Mouse (Mus musculus) A20 (cell line): ENCODE results near the gene Lpin1.

Experiments used
- DNase-seq: peaks from one replicate; pipeline ENCODE4 v3.0.0-alpha.2; 2011; ENCODE audit warnings: low read depth, low spot score

The Lpin1 gene

DNA sequence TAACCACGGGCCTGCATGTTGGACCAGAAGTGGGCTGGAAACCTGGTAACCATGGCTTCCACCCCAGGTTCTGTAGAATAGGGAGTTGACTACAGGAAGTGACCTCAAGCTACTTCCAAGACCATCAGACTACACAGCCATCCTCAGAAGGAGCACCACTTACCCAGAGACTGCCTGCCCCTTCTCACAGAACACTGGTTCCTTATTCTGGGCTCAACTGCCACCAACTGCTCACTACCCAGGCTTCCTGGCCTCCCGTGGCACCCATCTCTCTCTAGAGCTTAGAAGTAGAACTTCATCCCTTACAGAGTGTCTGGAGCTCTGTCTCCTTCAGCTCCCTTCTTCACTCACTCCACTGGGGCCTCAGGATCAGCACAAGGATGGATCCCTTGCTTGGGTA, at the start of gene Lpin1:
Lpin1 (minus strand) TSS at position 31 of the 400 bp plus-strand sequence.
- no peak for DNase-seq

DNA sequence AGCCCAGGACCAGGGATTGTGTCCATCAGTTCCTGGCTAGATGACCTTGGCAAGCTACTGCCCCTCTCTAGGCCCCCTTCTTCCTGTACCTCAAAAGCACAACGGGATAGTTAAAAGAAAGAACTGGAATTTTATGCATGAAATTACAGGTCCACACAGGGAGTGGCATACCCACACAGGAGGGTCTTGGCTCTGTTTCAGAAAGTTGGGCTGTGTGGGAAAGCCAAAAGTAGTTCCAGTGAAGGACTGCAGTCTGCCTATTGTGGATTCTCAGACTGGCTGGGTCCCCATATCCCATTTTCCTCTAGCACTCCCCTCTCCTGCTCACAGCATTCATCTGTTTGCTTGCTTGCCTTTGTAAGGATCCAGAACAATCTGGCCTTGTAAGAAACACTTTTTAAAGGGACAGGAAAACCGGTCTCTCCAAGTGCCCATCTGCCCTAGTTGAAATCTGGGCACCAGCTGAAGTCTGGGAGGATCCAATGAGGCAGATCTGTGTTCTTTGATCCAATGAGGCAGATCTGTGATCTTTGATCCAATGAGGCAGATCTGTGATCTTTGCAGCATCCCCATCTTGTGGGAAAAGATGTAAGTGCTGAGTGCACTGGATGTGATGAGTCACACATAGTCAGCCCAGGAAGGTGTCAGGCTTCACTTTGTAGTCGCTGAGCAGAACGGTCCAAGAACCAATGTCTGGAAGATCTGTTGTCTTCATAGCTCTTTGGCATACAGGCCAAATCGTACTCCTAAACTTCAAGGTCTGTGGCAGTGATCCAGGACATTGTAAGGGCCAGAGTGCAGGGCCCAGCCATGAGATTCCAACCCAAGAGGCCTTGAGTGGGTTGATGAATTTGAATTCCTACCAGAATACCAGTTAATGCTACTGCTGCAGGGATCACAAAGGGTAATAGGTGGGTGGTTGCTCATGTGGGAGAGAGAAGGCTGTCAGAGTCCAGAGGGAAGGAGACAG, 46.4 kb upstream of the Lpin1 start:
- no peak for DNase-seq

DNA sequence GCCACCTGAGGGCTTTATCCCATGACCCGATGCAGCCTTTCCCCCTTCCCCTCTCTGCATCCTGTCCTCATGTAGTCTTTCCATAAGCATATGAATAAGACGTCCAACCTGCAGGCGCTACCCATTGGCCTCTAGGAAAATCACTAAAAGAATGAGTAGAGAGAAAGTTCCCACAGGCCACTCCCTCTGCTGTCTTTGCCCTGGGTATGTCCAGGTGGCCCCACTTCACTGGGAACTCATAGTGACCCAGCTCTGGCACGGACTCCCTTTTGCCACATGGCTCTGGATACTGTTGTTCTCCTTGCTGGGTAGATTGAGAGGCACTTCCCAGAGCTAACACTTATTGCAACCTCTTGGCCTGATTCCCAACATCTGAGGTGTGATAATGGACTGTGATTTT, 44.8 kb upstream of the Lpin1 start:
- DNase-seq: no peak

DNA sequence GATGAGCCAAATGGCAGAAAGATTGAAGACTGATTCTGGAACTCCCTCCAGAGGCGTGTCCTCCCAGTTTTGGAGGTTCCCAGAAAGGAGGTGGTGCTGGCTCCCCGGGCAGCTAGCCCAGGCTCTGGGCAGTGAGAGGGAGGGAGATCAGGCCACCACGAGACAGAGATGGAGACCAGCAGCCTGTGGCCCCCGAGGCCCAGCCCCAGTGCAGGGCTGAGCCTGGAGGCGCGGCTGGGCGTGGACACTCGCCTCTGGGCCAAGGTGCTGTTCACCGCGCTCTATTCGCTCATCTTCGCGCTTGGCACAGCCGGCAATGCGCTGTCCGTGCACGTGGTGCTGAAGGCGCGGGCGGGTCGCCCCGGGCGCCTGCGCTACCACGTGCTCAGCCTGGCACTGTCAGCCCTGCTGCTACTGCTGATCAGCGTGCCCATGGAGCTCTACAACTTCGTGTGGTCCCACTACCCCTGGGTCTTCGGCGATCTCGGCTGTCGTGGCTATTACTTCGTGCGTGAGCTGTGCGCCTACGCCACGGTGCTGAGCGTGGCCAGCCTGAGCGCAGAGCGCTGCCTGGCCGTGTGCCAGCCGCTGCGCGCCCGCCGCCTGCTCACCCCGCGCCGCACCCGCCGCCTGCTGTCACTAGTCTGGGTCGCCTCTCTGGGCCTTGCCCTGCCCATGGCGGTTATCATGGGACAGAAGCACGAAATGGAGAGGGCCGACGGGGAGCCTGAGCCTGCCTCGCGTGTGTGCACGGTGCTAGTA, 42.7 kb upstream of the Lpin1 start, which contains the start of gene Ntsr2:
Ntsr2 (plus strand) TSS at position 51 of the 762 bp plus-strand sequence.
- DNase-seq: no peak

DNA sequence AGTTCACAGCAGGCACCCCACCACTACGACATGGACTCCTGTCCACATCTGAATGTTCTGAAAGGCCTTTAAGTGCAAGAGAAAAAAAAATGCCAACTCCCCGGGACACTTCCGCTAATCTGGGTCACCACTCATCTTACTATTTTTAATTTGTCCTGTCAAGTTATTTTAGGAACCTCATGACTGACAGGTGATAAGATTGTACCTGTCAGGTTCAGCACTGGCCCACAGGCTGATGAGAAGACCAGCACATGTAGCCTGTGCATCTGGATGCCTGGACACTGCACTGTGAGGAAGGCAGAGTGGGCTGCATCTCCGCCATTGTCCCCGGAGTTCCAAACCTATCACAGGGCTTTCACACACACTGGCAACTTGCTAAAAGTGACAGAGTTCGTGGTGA, 39.1 kb upstream of the Lpin1 start:
- no peak for DNase-seq

DNA sequence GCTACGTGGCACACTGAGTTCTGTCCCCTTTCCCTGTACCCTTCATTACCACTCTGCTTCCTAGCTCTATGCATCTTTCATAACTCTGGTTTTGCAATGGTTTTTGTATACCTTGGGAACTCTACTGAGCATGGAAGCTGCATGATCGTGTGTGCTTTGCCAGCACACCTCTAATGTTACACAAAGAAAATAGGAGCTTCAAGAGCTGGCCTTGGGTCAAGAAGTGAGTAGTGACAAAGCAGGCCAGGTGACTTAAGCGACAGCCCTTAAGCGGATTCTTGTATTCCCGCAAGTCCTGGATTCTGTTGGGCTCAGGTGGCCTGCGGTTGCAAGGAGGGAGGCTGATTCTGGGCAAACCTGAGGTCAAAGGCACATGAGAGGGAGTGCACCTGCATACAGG, 37.5 kb upstream of the Lpin1 start:
- DNase-seq: no peak

DNA sequence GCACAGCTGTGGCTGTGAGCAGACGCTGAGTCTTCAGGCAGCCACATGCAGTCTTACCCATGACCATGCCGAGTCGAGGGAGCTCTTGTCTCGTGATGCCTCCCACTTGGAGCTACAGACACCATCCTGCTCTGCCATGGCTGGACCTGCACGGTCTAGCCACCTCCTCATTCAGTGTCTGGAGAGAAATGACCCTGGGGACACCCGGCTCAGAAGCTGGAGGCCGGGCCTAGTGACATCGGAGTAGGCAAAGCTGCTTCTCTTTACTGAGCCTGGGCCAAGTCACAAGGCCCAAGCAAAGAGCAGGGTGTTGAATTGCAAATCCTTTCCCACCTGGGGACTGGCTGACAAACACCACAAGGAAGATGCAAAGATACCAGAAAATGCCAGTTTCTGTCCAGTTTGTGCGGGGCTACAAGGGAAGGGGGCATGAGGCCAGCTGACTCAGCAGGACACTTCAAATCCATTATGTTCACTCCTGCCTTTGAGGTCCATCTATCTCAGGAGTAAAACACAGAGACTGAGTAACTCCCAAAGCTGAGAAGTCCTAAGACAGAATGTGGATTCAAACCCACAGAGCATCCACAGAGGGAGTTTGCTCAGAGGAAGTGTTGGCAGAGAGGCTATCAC, 36.1 kb upstream of the Lpin1 start:
- DNase-seq: no peak

DNA sequence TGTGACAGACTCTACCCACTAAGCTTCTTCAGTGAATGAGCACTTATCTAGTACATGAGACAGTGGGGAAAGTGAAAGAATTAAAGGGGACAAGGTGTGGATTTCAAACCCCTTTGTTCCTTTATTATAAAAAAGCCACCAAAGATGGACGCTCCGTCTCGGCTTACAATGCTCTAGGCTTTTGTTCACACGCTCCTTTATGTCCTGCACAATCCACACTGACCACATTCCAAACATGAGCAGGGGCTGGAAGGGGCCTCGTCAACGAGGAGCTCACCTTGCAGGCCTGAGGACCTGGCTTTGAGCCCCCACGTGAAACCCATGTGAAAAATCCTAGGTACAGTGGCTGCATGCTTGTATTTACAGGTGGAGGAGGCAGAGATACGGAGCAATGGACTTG, 33.9 kb upstream of the Lpin1 start:
- DNase-seq: no peak

DNA sequence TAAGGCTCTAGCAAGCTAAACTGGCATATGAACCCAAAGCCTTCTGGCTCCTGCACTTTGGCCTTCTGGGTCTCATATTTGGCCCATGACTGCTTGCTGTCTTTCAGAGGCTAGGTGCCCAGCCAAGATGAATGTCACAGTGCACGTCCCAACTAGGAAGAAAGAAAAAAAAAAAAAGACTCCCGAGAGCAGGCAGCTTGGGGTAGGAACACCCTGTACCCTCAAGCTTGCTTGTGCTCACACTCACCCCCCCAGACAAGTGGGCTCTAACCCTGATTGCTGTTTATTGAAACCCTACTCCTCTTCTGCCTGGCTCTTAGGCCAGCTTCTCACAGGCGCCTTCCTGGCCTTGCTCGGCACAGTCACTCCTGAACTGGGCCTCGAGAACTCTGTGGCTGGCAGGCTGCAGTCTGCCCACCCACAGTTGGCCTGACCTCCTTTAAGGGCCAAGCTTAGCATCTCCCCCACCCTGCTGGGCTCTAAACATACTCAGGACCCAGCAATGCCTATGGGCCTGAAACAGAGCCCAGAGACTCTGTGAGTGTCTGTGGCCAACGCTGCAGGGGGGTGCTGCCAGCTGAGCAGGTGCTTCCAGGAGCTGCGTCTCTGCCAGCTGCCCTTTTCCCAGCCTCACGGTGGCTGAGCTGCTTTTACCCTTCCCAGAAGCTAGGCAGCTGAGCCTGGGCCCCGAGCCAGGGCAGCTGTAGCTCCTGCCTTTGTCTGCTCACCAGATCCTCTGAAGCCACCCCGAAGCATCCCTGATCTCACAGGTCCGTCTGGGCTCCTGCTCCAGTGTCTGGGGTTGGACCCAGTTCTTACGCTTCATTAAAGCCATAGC, 33.0 kb upstream of the Lpin1 start:
- no peak for DNase-seq

DNA sequence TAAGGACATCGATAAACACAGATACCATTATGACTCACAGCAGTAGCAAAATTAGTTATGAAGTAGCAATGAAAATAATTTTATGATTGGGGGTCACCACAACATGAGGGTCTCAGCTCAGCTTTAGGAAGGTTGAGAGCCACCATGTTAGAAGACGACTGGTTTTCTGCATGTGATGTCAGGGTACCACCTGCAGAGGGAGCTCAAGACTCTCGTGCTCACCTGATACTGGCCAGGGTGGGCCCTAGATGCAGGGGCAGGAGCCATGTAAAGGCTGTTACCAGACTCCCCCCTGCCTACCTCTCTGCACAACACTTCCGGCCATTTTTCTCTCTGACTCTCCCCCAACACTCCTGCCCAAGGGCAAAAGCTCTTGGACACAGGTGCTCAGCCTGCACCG, 31.2 kb upstream of the Lpin1 start:
- peak; percentile 35 for DNase-seq

DNA sequence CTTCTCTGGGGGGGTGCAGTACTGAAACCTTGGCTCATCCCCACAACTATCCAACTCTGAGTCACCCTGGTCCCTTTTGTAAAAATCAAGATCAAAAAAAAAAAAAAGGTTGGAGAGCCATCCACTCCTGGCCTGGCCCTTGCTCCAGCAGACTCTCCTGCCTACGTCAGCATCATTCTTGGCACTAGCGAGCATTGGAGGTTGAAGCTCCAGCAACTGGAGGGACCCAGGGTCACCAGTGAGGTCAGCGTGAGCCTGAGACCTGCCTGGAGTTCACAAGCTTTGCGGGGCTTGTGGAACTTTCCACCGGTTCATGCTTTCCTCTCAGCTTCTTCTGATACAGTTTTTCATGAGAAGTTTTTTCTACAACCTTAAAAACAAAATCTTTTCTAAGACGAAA, 29.3 kb upstream of the Lpin1 start:
- DNase-seq: no peak

DNA sequence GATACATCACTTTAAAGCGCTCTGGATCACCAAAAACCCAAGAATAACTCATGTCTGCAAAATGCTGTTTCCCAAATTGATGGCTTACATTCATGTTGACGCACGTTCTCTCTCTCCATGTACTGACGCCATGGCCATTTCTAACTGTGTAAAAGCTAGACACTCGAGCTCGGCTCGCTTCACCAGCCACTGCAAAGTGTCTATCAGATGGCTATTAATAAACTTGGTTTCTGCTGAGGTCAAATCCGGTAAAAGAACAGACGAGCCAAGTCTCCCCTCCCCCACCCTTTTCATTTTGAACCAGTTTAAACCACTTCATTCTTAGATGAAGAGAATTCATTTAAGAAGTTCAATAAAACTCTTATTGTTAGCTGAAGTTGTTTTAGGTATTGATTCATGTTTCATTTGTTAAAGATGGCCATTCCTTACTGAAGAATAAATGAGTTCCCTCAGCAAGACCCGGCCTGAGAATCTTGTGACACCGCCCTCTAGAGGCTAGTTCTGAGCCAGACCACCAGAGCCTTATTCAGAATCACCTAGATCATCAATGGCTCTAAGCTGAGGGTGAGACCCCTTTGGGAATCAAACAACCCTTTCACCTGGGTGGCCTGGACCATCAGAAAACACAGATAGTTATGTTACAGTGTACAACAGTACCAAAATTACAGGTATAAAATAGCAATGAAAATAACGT, 28.5 kb upstream of the Lpin1 start:
- peak; percentile 43 for DNase-seq

DNA sequence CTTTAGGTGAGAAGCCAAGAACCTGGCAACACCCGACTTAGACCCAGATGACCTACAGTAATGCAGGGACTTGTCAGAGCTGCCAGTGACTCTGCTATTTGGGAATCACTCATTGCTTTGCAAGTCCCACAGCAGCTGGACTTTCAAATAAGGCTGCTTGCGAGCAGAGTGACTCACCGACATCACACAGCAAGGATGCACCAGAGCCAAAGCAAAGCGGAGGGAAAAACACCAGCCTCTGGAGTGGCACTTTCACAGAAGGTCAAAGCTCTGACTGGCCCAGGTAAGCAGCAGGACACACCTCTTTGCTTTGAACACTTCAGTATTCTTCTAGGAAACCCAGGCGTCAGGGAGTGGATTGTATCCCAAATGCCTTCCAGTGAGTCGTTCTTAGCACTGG, 25.1 kb upstream of the Lpin1 start:
- DNase-seq: no peak

DNA sequence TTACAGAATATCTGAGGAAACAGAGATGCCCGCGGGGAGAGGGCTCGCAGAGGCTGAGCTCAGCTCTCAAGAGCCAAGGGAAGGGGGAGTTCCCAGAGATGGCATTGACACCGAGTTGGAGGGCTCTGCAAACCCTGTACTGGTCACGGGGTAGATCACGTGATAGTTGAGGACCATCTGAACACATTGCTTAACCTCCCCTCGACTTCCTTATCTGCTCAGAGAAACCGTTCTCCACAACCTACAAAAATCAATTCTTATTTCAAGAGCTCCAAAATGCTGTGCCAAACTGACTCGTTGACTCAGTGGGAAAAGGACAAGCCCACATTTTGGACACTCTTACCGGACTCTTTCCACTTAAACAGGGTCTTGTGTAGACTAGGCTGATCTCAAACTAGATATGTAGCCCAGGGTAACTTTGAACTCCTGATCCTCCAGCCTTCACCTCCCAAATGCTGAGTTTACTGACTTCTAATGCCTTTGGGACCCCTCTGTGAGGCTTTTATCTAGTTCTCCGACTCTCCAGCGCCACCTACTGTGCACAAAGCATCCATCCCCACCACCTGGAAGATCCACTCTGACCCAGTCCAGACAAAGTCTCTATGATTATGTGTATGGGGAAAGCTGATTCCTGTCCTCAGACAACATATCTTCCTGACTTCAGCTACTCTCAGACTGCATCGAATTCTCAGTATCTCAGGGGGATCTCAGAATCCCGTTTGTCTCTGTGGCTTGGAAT, 23.5 kb upstream of the Lpin1 start:
- DNase-seq: peak; percentile 61

DNA sequence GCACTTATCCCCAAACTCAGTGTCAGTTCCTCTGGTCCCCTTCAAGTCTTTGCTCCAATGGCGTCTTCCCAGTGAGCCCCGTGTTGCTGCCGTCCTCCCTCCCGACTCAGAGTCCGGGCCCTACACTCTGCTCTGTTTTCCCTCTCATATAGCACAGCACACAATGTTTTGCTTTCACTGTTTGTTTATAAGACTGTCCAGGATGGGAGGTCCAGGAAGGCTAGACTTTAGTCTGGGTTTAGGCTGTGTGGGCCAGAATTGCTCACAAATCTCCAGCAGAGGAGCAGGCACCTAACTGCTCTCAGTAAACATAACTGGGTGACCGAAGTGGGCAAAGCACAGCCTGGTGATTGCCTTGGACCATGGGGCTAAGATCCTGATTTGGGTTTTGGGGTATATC, 22.5 kb upstream of the Lpin1 start:
- no peak for DNase-seq

DNA sequence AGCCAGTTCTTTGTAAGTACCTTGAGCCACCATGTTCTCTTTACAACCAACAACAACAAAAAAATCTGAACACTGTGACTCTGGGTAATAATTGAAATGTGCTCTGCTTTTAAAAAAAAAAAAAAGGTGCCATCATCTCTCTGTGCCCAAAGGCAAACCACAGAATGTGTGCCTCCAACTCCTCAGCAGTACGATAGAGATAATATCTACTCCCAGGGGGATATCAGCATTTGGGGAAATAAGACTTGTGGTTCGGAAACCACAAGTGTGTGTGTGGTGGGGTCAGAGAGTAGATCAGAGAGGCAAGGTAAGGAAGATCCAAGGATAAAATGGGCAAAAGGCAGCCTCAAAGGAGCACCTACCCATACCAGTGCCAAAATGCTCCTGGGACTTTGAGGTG, 20.7 kb upstream of the Lpin1 start:
- DNase-seq: peak; percentile 27

DNA sequence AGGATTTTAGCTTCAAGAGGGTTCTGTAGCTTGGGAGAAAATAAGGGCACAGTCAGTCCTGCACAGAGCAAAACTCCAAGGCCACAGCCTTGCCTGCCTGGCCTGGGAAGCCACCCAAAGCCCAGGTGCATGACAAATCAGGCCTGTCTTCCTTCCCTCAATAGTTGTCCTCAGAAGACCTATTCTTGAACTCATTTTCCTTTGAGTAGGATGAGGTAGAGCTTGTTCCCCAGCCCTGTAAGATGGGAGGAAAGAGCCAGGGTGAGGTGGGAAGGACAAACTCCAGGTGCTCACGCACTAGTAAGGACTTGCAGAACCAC, 20.1 kb upstream of the Lpin1 start:
- no peak for DNase-seq

DNA sequence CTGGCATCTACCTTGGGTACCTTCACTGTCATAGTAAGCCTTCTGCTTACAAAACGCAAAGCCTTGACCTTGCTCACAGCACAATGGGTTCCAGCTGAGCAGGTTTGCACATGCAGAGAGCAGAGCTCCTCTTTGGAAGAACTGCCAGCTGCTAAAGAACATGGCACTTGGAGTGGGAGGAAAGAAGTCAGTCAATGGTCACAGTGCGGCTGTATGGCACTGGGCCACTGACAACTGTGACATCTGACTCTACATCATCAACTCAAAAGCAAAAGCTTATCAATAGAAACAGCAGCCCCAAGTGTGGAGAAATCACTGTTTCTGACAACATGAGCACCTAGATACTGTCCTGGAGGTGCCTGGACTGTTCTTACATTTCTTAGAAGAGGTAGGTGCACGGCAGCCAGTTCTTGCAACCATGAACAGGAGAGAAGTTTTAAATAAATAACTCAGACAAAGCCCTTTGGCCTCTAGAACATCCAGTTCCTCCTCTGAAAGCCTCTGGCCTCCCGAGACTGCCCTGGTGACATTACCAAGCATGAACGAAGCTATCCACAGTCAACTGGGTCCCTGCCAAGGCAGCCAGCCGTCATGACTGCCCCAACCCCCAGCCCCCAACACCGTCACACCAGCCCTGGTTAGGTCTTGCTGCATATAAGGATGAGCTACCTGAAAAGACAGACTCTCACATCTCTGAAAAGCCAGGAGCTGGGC, 19.5 kb upstream of the Lpin1 start:
- no peak for DNase-seq

DNA sequence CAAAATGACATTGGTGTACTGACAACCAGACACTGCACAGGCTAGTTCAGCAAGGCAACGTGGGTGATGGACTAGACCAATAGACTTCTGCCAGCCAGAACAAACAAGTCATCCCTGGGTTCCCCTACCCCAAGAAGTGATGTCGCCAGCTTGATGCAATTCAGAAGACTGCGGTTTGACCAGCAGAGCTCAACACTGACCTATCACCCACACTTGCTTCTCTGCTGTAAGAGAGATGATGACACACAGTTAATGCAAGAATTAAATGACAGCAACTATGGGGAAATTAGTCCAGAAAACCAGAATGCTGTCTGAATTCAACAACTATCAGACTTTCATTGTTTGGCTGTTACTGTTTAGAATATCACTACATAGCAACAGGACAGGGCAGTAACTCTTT, 9.5 kb upstream of the Lpin1 start:
- no peak for DNase-seq

DNA sequence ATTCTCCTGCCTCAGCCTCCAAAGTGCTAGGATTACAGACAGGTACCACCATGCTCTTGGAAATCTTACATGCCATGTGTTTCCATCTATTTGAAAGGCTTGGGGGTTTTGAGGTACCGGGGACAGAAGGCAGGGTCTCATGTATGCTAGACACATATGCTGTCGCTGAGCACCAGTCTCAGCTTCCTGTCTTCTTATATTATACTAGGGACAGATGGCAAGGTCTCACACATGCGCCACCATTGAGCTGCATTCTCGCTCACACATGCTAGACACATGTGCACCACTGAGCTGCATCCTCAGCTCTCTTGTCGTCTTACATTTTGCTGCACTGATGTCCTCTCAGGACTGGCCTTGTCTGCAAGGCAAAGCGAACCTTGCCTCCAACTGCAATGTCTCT, 8.7 kb upstream of the Lpin1 start:
- no peak for DNase-seq
